Mouse (Mus musculus) CD4-positive naive resting alpha-beta T cell, adult 76 days (primary cell): ENCODE results near the gene Olig2. TPM values are rescaled to one million over a fixed set of nuclear protein-coding genes. Genes with fewer than 3 reads are reported as not detected.

ENCODE experiments used
- total RNA-seq: library from RNA; stranded (reverse); gene quantifications from one replicate; pipeline ENCODE4 v1.2.4, GENCODE M21; 2023

Gene Olig2
- total RNA-seq, result not detected

GRCm38 (mm10) chr16:91225233-91226037 is at the start of gene Olig2:
Gene Olig2 (plus strand): TSS chr16:91225457.

DNA sequence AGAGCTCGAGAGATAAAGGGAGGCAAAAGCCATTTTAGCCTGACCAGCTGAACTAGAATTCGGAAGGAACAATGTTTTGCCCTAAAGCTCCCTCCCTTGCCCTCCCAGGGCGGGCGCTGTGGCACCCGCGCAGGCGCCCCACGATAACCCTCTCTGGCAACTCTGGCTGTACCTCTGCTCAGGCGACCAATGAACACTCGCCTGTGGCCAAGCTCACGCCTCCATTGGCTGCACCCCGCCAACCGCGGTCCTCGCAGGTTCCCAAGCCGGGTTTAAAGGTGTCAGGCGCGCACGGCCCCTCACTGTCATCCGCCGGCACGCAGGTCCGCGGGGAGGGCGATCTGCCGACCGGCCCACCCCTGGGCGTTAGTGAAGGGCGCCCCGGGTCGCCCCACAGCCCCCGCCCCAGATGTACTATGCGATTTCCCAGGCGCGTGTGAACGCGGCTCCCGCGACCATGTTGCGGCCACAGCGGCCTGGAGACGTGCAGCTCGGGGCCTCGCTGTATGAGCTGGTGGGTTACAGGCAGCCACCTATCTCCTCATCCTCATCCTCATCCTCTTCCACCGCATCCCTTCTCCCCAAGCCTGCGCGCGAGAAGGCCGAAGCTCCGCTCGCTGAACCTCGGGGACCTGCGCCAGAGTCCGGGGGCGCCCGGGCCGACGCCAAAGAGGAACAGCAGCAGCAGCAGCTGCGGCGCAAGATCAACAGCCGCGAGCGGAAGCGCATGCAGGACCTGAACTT is 44.4 kb downstream of the Olig2 start, which contains the start of gene Olig1:
Olig1 (plus strand) TSS at position 305 of the 744 bp plus-strand sequence.

Other genes with a start within 250 kb of the Olig2 start
- gene Synj1, start 214.1 kb upstream of the Olig2 start, total RNA-seq, result 64.6 TPM
- gene Paxbp1, start 180.9 kb upstream of the Olig2 start, total RNA-seq, result 146 TPM
- gene 4932438H23Rik, start 130.3 kb upstream of the Olig2 start, total RNA-seq, result 1.6 TPM
- gene Olig1, start 44.3 kb downstream of the Olig2 start, total RNA-seq, result not detected
- 41.9 TPM for gene Ifnar2, start 147.3 kb downstream of the Olig2 start, total RNA-seq
- not detected for gene Gm21970, start 166.3 kb downstream of the Olig2 start, total RNA-seq
- 37.4 TPM for gene Il10rb, start 180.7 kb downstream of the Olig2 start, total RNA-seq